Mouse (Mus musculus) left cerebral cortex, postnatal 4 days (tissue): ENCODE data around the gene Ppy. TPM values are rescaled to one million over a fixed set of nuclear protein-coding genes. Genes with fewer than 3 reads are reported as not detected.

Experiments
- DNase-seq: peaks from one replicate; pipeline ENCODE4 v3.0.0-alpha.2; 2022
- intact Hi-C: fragments of 180-260 bp; cut with DNase I; formaldehyde crosslinking; loops from one replicate; pipeline ENCODE4 v1.15.1; 2025
- total RNA-seq, 2 experiments: library from RNA; stranded (reverse); gene quantifications; 2 replicates each; pipeline ENCODE4 v1.2.3; 2021

Gene Ppy
- not detected for total RNA-seq

- intact Hi-C loops, result loop anchor here (2.0 kb wide), 1 partner anchor 38 kb away; no protein-coding TSS in a partner anchor
- DNase-seq, result no peak
Observed at GRCm38 (mm10) chr11:102101219-102101618, at the start of gene Ppy. TSS of gene Ppy (minus strand) at chr11:102101319.

- DNase-seq, result no peak
- intact Hi-C loops, result no loop called here
Observed at GRCm38 (mm10) chr11:102147213-102147989, 46.3 kb upstream of the Ppy start.

- intact Hi-C loops, result no loop called here
- no peak for DNase-seq
Observed at GRCm38 (mm10) chr11:102146531-102146930, 45.4 kb upstream of the Ppy start.

- no peak for DNase-seq
- intact Hi-C loops, result no loop called here
Observed at GRCm38 (mm10) chr11:102146005-102146404, 44.9 kb upstream of the Ppy start.

GRCm38 (mm10) chr11:102145471-102146001 is 44.4 kb upstream of the Ppy start, which contains the start of gene Nags:
TSS of gene Nags (plus strand) at chr11:102145513.
- intact Hi-C loops, result no loop called here
- no peak for DNase-seq

- intact Hi-C loops, result no loop called here
- no peak for DNase-seq
Observed at GRCm38 (mm10) chr11:102144957-102145470, 43.9 kb upstream of the Ppy start.

- no peak for DNase-seq
- intact Hi-C loops, result no loop called here
Observed at GRCm38 (mm10) chr11:102142355-102142754, 41.2 kb upstream of the Ppy start.

- intact Hi-C loops, result no loop called here
- peak; percentile 61 for DNase-seq
Observed at GRCm38 (mm10) chr11:102140508-102140907, 39.4 kb upstream of the Ppy start.

GRCm38 (mm10) chr11:102138447-102138740 is 37.3 kb upstream of the Ppy start:
- DNase-seq, result peak; percentile 74
- intact Hi-C loops, result loop anchor here (2.0 to 10.0 kb wide), 3 partner anchors 38 to 144 kb away; partner anchors contain the start of gene Ppy

GRCm38 (mm10) chr11:102137625-102138446 is 36.7 kb upstream of the Ppy start:
- DNase-seq, result no peak
- intact Hi-C loops, result loop anchor here (2.0 to 10.0 kb wide), 3 partner anchors 37 to 143 kb away; partner anchors contain the start of gene Ppy

- DNase-seq, result peak; percentile 54
- intact Hi-C loops, result loop anchor here (10.0 kb wide), 1 partner anchor 140 kb away; no protein-coding TSS in a partner anchor
Observed at GRCm38 (mm10) chr11:102134516-102134915, 33.4 kb upstream of the Ppy start.

GRCm38 (mm10) chr11:102117386-102117785 is 16.3 kb upstream of the Ppy start:
- DNase-seq, result no peak
- intact Hi-C loops, result no loop called here

GRCm38 (mm10) chr11:102116241-102116640 is 15.1 kb upstream of the Ppy start:
- no peak for DNase-seq
- intact Hi-C loops, result no loop called here

- intact Hi-C loops, result no loop called here
- no peak for DNase-seq
Observed at GRCm38 (mm10) chr11:102111576-102111975, 10.5 kb upstream of the Ppy start.

- intact Hi-C loops, result no loop called here
Observed at GRCm38 (mm10) chr11:102107732-102108131, 6.6 kb upstream of the Ppy start, which contains the start of gene Pyy. TSS of gene Pyy (minus strand) at chr11:102107832.

GRCm38 (mm10) chr11:102106911-102107310 is 5.8 kb upstream of the Ppy start:
- intact Hi-C loops, result no loop called here

More at GRCm38 (mm10) chr11:102107732-102108131, 6.6 kb upstream of the Ppy start, which contains the start of gene Pyy:
- no peak for DNase-seq

GRCm38 (mm10) chr11:102102485-102103258 is 1.6 kb upstream of the Ppy start:
- DNase-seq, result peak; percentile 76
- intact Hi-C loops, result no loop called here

More at GRCm38 (mm10) chr11:102106911-102107310, 5.8 kb upstream of the Ppy start:
- no peak for DNase-seq

- intact Hi-C loops, result no loop called here
- DNase-seq, result peak; percentile 83
Observed at GRCm38 (mm10) chr11:102096887-102097391, 4.2 kb downstream of the Ppy start.

GRCm38 (mm10) chr11:102096446-102096845 is 4.7 kb downstream of the Ppy start:
- intact Hi-C loops, result no loop called here
- DNase-seq, result no peak

- no peak for DNase-seq
- intact Hi-C loops, result no loop called here
Observed at GRCm38 (mm10) chr11:102095676-102096075, 5.4 kb downstream of the Ppy start.
